Mouse (Mus musculus) midbrain, embryonic 15.5 days (tissue): ENCODE data around the gene Hist1h4h. TPM values are rescaled to one million over a fixed set of nuclear protein-coding genes. Genes with fewer than 3 reads are reported as not detected.
"Not testable (repeated sequence)": the region's sequence is repeated elsewhere in the genome, so short reads cannot be mapped to it uniquely, and the experiment has no call there.

Experiments used
- ATAC-seq: fragments of 200-750 bp; cut with Nextera tagmentation; replicated peaks from 2 replicates; pipeline ENCODE4 v1.8.0; 2017; ENCODE audit warnings: moderate TSS enrichment
- H3K27ac ChIP-seq: fragments of 300-500 bp; sonication (generic); 2 replicates; pipeline ENCODE4 v1.5.1; 2015; ENCODE audit warnings: mild to moderate bottlenecking, inconsistent platforms
- H3K27me3 ChIP-seq: fragments of 300-500 bp; sonication (generic); replicated peaks from 2 replicates; pipeline ENCODE4 v1.6.1; 2015; ENCODE audit warnings: inconsistent platforms
- H3K36me3 ChIP-seq: fragments of 300-500 bp; sonication (generic); replicated peaks from 2 replicates; pipeline ENCODE4 v1.6.1; 2015; ENCODE audit warnings: inconsistent platforms
- H3K4me1 ChIP-seq: fragments of 300-500 bp; sonication (generic); 2 replicates; pipeline ENCODE4 v1.6.1; 2015; ENCODE audit warnings: inconsistent platforms
- H3K4me2 ChIP-seq: fragments of 300-500 bp; sonication (generic); 2 replicates; pipeline ENCODE4 v1.6.1; 2015; ENCODE audit warnings: inconsistent platforms, mild to moderate bottlenecking, moderate library complexity
- H3K4me3 ChIP-seq: fragments of 300-500 bp; sonication (generic); 2 replicates; pipeline ENCODE4 v1.5.1; 2015; ENCODE audit warnings: mild to moderate bottlenecking, inconsistent platforms
- H3K9ac ChIP-seq: fragments of 300-500 bp; sonication (generic); 2 replicates; pipeline ENCODE4 v1.6.1; 2015; ENCODE audit warnings: mild to moderate bottlenecking, inconsistent platforms
- H3K9me3 ChIP-seq: fragments of 300-500 bp; sonication (generic); 2 replicates; pipeline ENCODE4 v1.6.1; 2016; ENCODE audit warnings: inconsistent platforms
- WGBS: fragments of 180-500 bp; shearing (Covaris S2); methylation state at CpG from one replicate; pipeline ENCODE4 v1.1.7; 2015; ENCODE audit warnings: mixed read lengths; 5-methylcytosine and 5-hydroxymethylcytosine counted together
- polyA plus RNA-seq: library from polyadenylated mRNA; unstranded; fragments of >200 nt; fragmentation: Nextera tagmentation; extraction: Ambion mirVana; gene quantifications from 2 replicates; pipeline ENCODE4 v1.2.1, GENCODE M21; 2015

The Hist1h4h gene
- polyA plus RNA-seq, 1 experiment from 2014 or later, result 3.3 TPM

DNA sequence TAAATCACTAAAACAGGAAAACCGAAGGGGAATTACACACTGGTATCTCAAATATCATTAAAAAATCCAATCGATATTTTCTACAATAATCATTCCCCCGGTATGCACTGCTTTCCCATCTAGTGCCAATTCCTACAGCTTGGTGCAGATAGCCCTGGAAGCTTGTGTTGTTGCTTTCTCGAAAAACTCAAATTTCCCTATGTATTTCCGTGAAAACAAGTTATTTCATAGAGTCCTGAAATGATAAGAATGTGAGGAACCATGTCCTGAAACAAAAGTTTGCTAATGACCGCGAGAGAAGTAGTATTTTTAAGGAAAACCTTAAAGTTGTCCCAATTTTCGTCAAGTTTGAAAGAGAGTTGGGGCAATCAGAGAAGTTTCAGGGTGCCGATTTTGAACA lies 23.5 kb downstream of the Hist1h4h start:
- Histone ChIP-seq H3K36me3 (no peaks in the 10 kb centered on the region), H3K4me2 (peak overlapping the region; percentile 99), H3K4me3 (peak overlapping the region; percentile 51), H3K4me1 (peaks cover 34% of the 10 kb centered on the region), H3K27ac (peak overlapping the region; percentile 85), H3K9me3 (no peaks in the 10 kb centered on the region), H3K9ac (peak overlapping the region; percentile 53; the same call in 1 of the 2 replicates), H3K27me3 (no peaks in the 10 kb centered on the region)
- ATAC-seq, result no peak
- 25% methylated on average over 9 of the region's 9 CpGs for WGBS

DNA sequence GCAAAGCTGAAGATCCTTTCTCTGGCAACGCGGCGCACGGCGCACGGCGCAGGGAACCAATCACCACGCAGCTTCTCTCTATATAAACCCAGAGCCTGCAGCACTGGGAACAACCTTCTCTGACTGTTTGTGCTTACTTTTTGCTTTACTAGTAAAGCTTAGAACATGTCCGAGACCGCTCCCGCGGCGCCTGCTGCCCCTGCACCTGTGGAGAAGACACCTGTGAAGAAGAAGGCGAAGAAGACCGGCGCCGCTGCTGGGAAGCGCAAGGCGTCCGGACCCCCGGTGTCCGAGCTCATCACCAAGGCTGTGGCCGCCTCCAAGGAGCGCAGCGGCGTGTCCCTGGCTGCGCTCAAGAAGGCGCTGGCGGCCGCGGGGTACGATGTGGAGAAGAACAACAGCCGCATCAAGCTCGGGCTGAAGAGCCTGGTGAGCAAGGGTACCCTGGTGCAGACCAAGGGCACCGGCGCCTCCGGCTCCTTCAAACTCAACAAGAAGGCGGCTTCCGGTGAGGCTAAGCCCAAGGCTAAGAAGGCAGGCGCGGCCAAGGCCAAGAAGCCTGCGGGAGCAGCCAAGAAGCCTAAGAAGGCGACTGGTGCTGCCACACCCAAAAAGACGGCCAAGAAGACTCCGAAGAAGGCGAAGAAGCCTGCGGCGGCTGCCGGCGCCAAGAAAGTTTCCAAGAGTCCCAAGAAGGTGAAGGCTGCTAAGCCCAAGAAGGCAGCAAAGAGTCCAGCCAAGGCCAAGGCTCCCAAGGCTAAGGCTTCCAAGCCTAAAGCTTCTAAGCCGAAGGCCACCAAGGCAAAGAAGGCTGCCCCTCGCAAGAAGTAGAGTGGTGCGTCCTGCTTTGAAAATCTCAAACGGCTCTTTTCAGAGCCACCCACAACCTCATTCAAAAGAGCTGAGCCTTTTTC lies 24.3 kb downstream of the Hist1h4h start:
- H3K9ac ChIP-seq, result peak overlapping the region; percentile 53
- H3K4me3 ChIP-seq, result peak overlapping the region; percentile 51
- H3K27me3 ChIP-seq, result no peaks in the 10 kb centered on the region
- H3K36me3 ChIP-seq, result no peaks in the 10 kb centered on the region
- no peaks in the 10 kb centered on the region for H3K9me3 ChIP-seq
- ATAC-seq, result peak; percentile 72
- WGBS, result under 1% methylated on average over 54 of the region's 54 CpGs
- H3K4me2 ChIP-seq, result peak overlapping the region; percentile 99
- H3K4me1 ChIP-seq, result peaks cover 34% of the 10 kb centered on the region
- H3K27ac ChIP-seq, result peak overlapping the region; percentile 85

DNA sequence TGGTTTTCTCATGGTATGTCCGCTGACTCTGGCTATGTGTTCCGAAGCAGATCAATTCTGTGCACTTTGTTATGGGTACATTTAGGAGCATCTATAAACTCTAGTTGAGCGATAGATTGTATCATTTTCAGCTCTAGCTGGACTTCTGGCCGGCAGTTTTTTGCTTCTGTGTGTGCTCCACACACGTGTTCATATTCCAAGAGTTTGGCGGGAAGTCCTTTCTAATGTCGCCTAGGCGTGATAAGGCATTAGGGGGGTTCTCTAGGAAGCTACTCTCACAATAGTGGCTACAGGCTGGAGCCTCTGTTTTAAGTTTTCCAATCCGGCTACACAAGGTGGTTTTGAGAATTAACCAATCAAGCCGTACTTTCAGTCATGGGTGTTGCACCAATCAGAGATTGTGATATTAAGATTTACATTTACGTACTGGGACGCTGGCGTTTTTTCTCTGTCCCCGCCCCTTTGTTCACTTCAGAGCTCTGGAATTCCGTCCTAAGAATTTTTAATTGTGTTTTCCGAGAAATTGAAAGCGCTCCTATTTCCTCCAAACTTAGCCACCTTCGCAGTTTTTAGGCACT lies 25.1 kb downstream of the Hist1h4h start:
- Histone ChIP-seq H3K27ac (peak overlapping the region; percentile 85), H3K36me3 (no peaks in the 10 kb centered on the region), H3K4me2 (peak overlapping the region; percentile 99), H3K27me3 (no peaks in the 10 kb centered on the region), H3K4me1 (peaks cover 32% of the 10 kb centered on the region), H3K9me3 (no peaks in the 10 kb centered on the region), H3K4me3 (peak overlapping the region; percentile 51), H3K9ac (peak overlapping the region; percentile 53)
- under 1% methylated on average over 18 of the region's 18 CpGs for WGBS
- peak; percentile 84 for ATAC-seq

DNA sequence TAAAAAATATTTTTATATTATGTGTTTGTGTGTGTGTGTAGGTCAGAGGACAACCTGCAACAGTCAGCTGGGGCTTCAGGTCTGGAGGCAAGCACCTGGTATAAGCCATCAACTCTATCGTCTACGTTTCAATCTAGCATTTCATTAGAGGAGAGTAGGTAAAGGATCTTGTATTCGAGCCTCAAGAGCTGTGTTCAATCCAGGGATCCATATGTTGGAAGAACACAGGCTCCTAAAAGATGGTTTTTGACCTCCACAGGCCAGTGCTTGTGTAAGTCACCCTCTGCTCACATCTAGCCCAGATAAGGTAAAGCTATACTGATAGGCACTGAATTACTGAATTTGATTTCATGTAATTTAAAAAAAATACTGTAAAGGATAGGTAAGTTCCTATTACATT lies 26.1 kb downstream of the Hist1h4h start:
- H3K4me3 ChIP-seq, result no peak overlapping the region
- H3K4me2 ChIP-seq, result peak overlapping the region; percentile 99; the same call in 1 of the 2 replicates
- H3K36me3 ChIP-seq, result no peaks in the 10 kb centered on the region
- WGBS, result 60% methylated on average over 3 of the region's 3 CpGs
- no peak overlapping the region for H3K27ac ChIP-seq
- no peaks in the 10 kb centered on the region for H3K27me3 ChIP-seq
- H3K9ac ChIP-seq, result no peak overlapping the region
- ATAC-seq, result no peak
- H3K4me1 ChIP-seq, result peaks cover 27% of the 10 kb centered on the region
- H3K9me3 ChIP-seq, result no peaks in the 10 kb centered on the region

DNA sequence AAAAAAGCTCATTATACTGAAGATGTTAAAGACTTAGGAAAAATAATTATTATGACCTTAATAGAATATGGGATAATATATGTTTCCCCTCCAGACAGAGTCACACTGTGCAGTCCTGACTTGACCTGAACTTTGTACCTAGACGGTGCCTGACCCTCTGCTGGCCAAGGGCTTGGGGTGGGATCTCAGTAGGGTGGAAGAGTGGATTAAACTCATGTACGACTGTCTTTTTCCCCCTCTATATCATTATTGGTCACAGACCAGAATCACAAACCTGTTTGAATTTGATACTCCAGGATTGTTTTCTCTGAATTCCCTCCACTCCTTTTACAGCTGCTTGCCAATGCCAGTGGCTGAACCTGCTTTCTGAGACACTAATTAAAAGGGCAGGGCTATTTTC lies 29.8 kb downstream of the Hist1h4h start:
- 17% methylated on average over 2 of the region's 2 CpGs for WGBS
- not testable (repeated sequence) for ATAC-seq, H3K4me2 ChIP-seq

DNA sequence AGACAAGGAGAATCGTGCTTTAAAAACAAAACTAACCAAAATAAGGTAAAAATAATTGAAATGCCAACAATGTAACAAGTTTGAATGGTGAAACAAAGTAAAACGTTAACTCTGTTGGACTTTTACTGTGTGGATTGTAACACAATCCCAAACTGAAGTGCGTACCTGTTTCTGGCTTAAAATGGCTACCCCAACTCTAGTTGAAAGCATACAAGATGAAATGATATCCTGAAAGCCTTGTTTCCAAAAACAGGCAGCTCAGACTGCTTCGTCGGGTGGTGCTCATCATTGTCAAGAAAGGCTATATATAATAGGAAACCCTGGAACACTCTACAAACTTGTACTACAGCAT lies 30.7 kb downstream of the Hist1h4h start:
- not testable (repeated sequence) for H3K36me3 ChIP-seq, H3K9me3 ChIP-seq, H3K27me3 ChIP-seq, ATAC-seq
- peaks cover 12% of the 10 kb centered on the region for H3K4me1 ChIP-seq
- H3K9ac ChIP-seq, result peak overlapping the region; percentile 55
- WGBS, result 0% methylated on average over 2 of the region's 5 CpGs
- peak overlapping the region; percentile 97 for H3K27ac ChIP-seq
- peak overlapping the region; percentile 70 for H3K4me2 ChIP-seq
- H3K4me3 ChIP-seq, result peak overlapping the region; percentile 49

More for the DNA sequence above, 29.8 kb downstream of the Hist1h4h start:
- H3K9ac ChIP-seq, H3K36me3 ChIP-seq, H3K27me3 ChIP-seq, H3K27ac ChIP-seq, H3K9me3 ChIP-seq, H3K4me3 ChIP-seq: not testable (repeated sequence)
- peaks cover 15% of the 10 kb centered on the region for H3K4me1 ChIP-seq

DNA sequence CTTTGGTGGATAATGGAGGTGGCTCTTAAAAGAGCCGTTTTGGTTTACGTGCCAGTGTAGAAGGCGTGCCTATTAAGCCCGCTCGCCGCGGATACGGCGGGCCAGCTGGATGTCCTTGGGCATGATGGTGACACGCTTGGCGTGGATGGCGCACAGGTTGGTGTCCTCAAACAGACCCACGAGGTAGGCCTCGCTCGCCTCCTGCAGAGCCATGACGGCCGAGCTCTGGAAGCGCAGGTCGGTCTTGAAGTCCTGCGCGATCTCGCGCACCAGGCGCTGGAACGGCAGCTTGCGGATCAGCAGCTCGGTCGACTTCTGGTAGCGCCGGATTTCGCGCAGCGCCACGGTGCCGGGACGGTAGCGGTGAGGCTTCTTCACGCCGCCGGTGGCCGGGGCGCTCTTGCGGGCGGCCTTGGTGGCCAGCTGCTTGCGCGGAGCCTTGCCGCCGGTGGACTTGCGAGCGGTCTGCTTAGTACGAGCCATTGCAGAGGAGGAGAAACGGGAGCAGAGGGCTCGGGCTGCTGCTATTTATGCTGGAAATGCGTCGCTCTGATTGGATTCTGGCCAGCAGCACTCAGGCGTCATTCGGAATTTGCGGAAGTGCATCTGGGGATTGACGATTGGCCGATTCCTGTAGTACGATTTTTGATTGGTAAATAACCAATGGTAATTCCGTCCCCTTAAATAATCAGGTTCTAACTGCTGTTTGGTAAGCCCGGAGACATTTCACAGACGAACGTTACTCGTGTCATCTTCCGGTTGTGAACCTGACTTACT lies 31.2 kb downstream of the Hist1h4h start, which contains the start of gene Hist1h3e:
TSS of gene Hist1h3e (minus strand) at position 487 of the 777 bp plus-strand sequence.
- Histone ChIP-seq H3K4me3 (peak within 1 kb of the TSS; percentile 49), H3K27ac (peak within 1 kb of the TSS; percentile 97), H3K4me2 (peak within 1 kb of the TSS; percentile 70), H3K9ac (peak within 1 kb of the TSS; percentile 55)
- not testable (repeated sequence) for H3K27me3 ChIP-seq, H3K9me3 ChIP-seq, H3K36me3 ChIP-seq, H3K4me1 ChIP-seq
- under 1% methylated on average over 58 of the region's 67 CpGs for WGBS
- peak; percentile 97 for ATAC-seq

DNA sequence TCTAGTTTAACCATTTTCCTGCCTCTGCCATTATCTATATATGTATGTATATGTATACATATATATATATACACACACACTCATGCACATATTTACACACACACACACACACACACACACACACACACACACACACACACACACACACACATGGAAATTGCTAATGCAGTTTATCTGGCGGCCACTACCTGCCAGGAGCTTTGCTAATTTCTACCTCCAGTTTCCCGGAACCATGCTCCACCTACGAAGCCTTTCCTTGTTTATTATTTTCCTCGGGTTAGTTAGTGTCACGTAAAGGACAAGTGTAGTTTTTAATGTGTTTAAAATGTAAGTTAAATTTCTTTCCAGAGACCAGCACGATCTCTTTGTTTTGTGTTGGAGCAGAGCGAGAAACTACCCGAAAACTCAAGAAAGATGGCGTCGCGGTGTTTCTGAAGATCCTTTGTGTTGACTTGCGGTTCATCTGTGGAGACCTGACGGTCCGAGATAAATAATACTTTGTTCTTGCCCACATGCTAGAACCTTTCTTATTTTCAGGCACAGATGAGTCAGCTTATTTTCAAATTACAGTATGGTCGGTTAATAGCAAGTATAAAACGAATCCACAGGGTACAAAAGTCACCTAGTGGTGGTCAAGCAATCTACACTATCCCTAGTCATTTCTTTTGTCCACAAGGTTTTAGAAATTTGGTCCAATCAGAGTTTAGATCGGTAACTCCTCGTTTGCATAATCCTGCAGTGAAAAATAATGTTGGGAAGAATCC lies 32.0 kb downstream of the Hist1h4h start:
- Histone ChIP-seq H3K4me2 (peak overlapping the region; percentile 70), H3K4me1 (peaks cover 9% of the 10 kb centered on the region), H3K36me3 (no peaks in the 10 kb centered on the region), H3K27ac (peak overlapping the region; percentile 97), H3K4me3 (peak overlapping the region; percentile 49), H3K9ac (peak overlapping the region; percentile 45), H3K9me3 (no peaks in the 10 kb centered on the region), H3K27me3 (no peaks in the 10 kb centered on the region)
- peak; percentile 65 for ATAC-seq
- under 1% methylated on average over 18 of the region's 18 CpGs for WGBS

DNA sequence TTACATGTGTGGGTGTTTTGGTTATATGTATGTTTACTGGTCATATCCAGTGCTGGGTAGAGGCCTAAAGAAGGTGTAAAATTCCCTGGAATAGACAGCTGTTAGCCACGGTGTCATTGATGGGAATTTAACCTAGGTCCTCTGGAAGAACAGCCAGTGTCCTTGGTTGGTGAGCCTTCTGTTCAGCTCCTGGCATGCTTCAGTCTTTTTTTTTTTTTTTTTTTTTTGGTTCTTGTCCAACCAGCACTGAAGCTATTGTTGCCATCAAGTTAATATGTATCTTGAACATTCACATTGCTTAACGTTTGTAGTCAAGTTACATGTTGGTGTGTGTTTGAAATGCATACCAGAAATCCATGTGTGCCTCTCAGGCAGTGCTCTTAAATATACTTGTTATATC lies 33.6 kb downstream of the Hist1h4h start:
- Histone ChIP-seq H3K4me1 (peaks cover 9% of the 10 kb centered on the region), H3K9ac (no peak overlapping the region), H3K27me3 (no peaks in the 10 kb centered on the region), H3K27ac (peak overlapping the region; percentile 97; the same call in 1 of the 2 replicates), H3K4me3 (no peak overlapping the region), H3K36me3 (no peaks in the 10 kb centered on the region), H3K9me3 (no peaks in the 10 kb centered on the region), H3K4me2 (no peak overlapping the region)
- ATAC-seq, result no peak
- WGBS, result 96% methylated on average over 2 of the region's 2 CpGs

DNA sequence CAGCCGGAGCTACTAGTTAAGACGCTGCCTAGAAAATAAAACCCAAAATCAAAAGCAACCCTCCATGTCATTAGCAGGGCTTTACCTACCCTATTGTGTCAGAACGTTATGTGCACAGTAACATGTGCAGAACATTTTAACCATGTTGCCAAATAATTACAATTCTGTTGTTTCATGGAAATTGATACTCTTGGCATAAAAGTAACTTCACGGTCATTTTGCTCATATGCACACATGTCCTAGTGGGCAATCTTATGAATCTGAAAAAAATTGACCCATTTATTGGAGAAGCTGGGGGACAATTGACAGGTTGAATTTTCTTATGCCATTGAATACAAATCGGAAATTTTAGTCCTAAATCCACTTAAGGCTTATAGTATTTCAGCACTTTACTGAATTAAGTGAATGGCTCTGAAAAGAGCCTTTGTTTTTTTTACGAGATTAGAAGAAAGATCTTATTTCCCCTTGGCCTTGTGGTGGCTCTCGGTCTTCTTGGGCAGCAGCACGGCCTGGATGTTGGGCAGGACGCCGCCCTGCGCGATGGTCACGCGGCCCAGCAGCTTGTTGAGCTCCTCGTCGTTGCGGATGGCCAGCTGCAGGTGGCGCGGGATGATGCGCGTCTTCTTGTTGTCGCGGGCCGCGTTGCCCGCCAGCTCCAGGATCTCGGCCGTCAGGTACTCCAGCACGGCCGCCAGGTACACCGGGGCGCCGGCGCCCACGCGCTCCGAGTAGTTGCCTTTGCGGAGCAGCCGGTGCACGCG lies 39.6 kb downstream of the Hist1h4h start:
- peak; percentile 38; the same call in 1 of the 2 replicates for ATAC-seq
- H3K36me3 ChIP-seq, H3K27me3 ChIP-seq, H3K9me3 ChIP-seq: not testable (repeated sequence)
- Histone ChIP-seq H3K4me2 (peak overlapping the region; percentile 75), H3K4me3 (peak overlapping the region; percentile 45), H3K4me1 (peaks cover 27% of the 10 kb centered on the region), H3K27ac (peak overlapping the region; percentile 96), H3K9ac (peak overlapping the region; percentile 41)
- 1% methylated on average over 27 of the region's 41 CpGs for WGBS

DNA sequence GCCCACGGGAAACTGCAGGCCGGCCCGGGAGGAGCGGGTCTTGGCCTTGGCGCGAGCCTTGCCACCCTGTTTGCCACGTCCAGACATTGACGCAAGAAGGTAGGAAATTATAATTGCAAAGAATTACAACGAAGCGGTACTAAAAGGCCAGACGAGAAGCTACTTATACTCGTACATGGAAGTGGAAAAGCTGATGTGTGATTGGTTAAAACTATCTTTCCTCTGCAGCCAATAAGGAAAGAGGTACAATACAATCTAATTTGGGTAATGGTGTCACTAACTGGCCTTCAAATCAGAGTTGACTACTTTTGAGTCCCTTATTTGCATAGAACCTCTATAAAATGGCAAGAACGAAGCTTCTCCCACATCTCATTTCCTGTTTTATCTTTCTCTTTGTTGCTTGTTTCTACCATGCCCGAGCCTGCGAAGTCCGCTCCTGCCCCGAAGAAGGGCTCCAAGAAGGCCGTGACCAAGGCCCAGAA lies 40.2 kb downstream of the Hist1h4h start, which contains the start of the genes Hist1h2ae and Hist1h2bg:
TSS of gene Hist1h2ae (minus strand) at position 199 of the 482 bp plus-strand sequence.
TSS of gene Hist1h2bg (plus strand) at position 375 of the 482 bp plus-strand sequence.
- Histone ChIP-seq H3K36me3 (no peaks in the 10 kb centered on the region), H3K4me3 (peak within 1 kb of the TSS; percentile 45), H3K27me3 (no peaks in the 10 kb centered on the region), H3K9ac (peak within 1 kb of the TSS; percentile 65), H3K27ac (peak within 1 kb of the TSS; percentile 96), H3K9me3 (no peaks in the 10 kb centered on the region), H3K4me1 (peaks cover 28% of the 10 kb centered on the region), H3K4me2 (peak within 1 kb of the TSS; percentile 75)
- peak; percentile 95 for ATAC-seq
- WGBS, result under 1% methylated on average over 18 of the region's 18 CpGs
